Mouse (Mus musculus) c-Kit-positive CD71-negative TER-119-negative erythroid progenitor cells, embryonic 14.5 days (primary cell): ENCODE measurements around the gene Cd82.

ENCODE experiments used
- DNase-seq: peaks from one replicate; pipeline ENCODE4 v3.0.0-alpha.2; 2013; ENCODE audit warnings: low read depth

The Cd82 gene

GRCm38 (mm10) chr2:93461869-93462714 is 848 bp downstream of the Cd82 start:
- peak; percentile 95 for DNase-seq

GRCm38 (mm10) chr2:93460786-93461469 is 2.0 kb downstream of the Cd82 start:
- no peak for DNase-seq

- no peak for DNase-seq
Observed at GRCm38 (mm10) chr2:93459208-93459920, 3.6 kb downstream of the Cd82 start.

GRCm38 (mm10) chr2:93458332-93459207 is 4.4 kb downstream of the Cd82 start:
- no peak for DNase-seq

GRCm38 (mm10) chr2:93457426-93458130 is 5.4 kb downstream of the Cd82 start:
- no peak for DNase-seq

- no peak for DNase-seq
Observed at GRCm38 (mm10) chr2:93456140-93456539, 6.8 kb downstream of the Cd82 start.

- no peak for DNase-seq
Observed at GRCm38 (mm10) chr2:93454817-93455591, 7.9 kb downstream of the Cd82 start.

GRCm38 (mm10) chr2:93454334-93454733 is 8.6 kb downstream of the Cd82 start:
- no peak for DNase-seq

- no peak for DNase-seq
Observed at GRCm38 (mm10) chr2:93453046-93453445, 9.9 kb downstream of the Cd82 start.

GRCm38 (mm10) chr2:93452506-93452905 is 10.4 kb downstream of the Cd82 start:
- DNase-seq = no peak

GRCm38 (mm10) chr2:93452057-93452456 is 10.9 kb downstream of the Cd82 start:
- DNase-seq = no peak

GRCm38 (mm10) chr2:93451219-93451938 is 11.6 kb downstream of the Cd82 start:
- DNase-seq = no peak

- DNase-seq = no peak
Observed at GRCm38 (mm10) chr2:93450695-93451094, 12.2 kb downstream of the Cd82 start.

- no peak for DNase-seq
Observed at GRCm38 (mm10) chr2:93449657-93450056, 13.3 kb downstream of the Cd82 start.

GRCm38 (mm10) chr2:93448774-93449173 is 14.2 kb downstream of the Cd82 start:
- no peak for DNase-seq

- no peak for DNase-seq
Observed at GRCm38 (mm10) chr2:93447500-93448249, 15.3 kb downstream of the Cd82 start.

- DNase-seq = no peak
Observed at GRCm38 (mm10) chr2:93446606-93447353, 16.2 kb downstream of the Cd82 start.

- no peak for DNase-seq
Observed at GRCm38 (mm10) chr2:93445237-93445651, 17.7 kb downstream of the Cd82 start.
